Mouse (Mus musculus) hematopoietic stem cell, adult 5-6 weeks (primary cell): ENCODE data around the gene Sun2. TPM values are rescaled to one million over a fixed set of nuclear protein-coding genes. Genes with fewer than 3 reads are reported as not detected.
A peak's percentile ranks its signal among the peaks of the same experiment; 100 is the strongest.

Experiments used
- ATAC-seq, 2 experiments: fragments of 125-278 bp in 1 of 2; replicated peaks in 1 of 2; 2 replicates each; pipeline ENCODE4 v1.8.0; 2016 to 2017; ENCODE audit warnings: inconsistent platforms in 2 of 2, mild to moderate bottlenecking in 2 of 2, moderate number of reproducible peaks in 2 of 2, low read depth in 1 of 2, moderate TSS enrichment in 1 of 2; ENCODE audit not compliant: low FRiP score in 2 of 2, poor library complexity in 2 of 2, severe bottlenecking in 2 of 2, insufficient read depth in 1 of 2, low TSS enrichment in 1 of 2
- total RNA-seq: library from RNA; stranded (forward); fragments of 172-1452, 232-1000 nt; gene quantifications from 2 replicates; pipeline ENCODE4 v1.2.3, GENCODE M21; 2017

Sun2 gene
- total RNA-seq, 1 experiment from 2014 or later, result 110 TPM

- ATAC-seq, result no peak
Measured at GRCm38 (mm10) chr15:79763601-79764246, 21.4 kb upstream of the Sun2 start.

- ATAC-seq, result no peak
Measured at GRCm38 (mm10) chr15:79763001-79763400, 20.7 kb upstream of the Sun2 start.

- no peak for ATAC-seq
Measured at GRCm38 (mm10) chr15:79760956-79761355, 18.6 kb upstream of the Sun2 start.

GRCm38 (mm10) chr15:79757118-79757517 lies 14.8 kb upstream of the Sun2 start:
- no peak for ATAC-seq

- ATAC-seq, result no peak
Measured at GRCm38 (mm10) chr15:79755977-79756625, 13.8 kb upstream of the Sun2 start.

GRCm38 (mm10) chr15:79755176-79755575 lies 12.8 kb upstream of the Sun2 start:
- ATAC-seq, result no peak

- no peak for ATAC-seq
Measured at GRCm38 (mm10) chr15:79753873-79754272, 11.5 kb upstream of the Sun2 start.

GRCm38 (mm10) chr15:79753420-79753752 lies 11.1 kb upstream of the Sun2 start:
- ATAC-seq, result no peak

- peak; percentile 34 to 64 for ATAC-seq
Measured at GRCm38 (mm10) chr15:79752742-79753419, 10.5 kb upstream of the Sun2 start.

- peak; percentile 52 to 54 for ATAC-seq
Measured at GRCm38 (mm10) chr15:79751772-79752171, 9.4 kb upstream of the Sun2 start.

GRCm38 (mm10) chr15:79750266-79750665 lies 7.9 kb upstream of the Sun2 start:
- no peak for ATAC-seq

GRCm38 (mm10) chr15:79749162-79749561 lies 6.8 kb upstream of the Sun2 start:
- ATAC-seq, result peak in 1 of 2 experiments; percentile 15; a peak in 2 of 4 replicates

GRCm38 (mm10) chr15:79747998-79748397 lies 5.7 kb upstream of the Sun2 start:
- ATAC-seq, result no peak; a peak in 1 of 4 replicates

GRCm38 (mm10) chr15:79745883-79746282 lies 3.5 kb upstream of the Sun2 start:
- no peak for ATAC-seq

GRCm38 (mm10) chr15:79745312-79745711 lies 3.0 kb upstream of the Sun2 start:
- no peak for ATAC-seq

GRCm38 (mm10) chr15:79744742-79745141 lies 2.4 kb upstream of the Sun2 start:
- ATAC-seq, result no peak

GRCm38 (mm10) chr15:79744001-79744400 lies 1.7 kb upstream of the Sun2 start:
- no peak for ATAC-seq

- no peak for ATAC-seq
Measured at GRCm38 (mm10) chr15:79742706-79743023, 329 bp upstream of the Sun2 start.
